Mouse (Mus musculus) kidney, postnatal 0 days (tissue): ENCODE measurements around the gene Cop1. TPM values are rescaled to one million over a fixed set of nuclear protein-coding genes. Genes with fewer than 3 reads are reported as not detected.
A peak's percentile ranks its signal among the peaks of the same experiment; 100 is the strongest.

ENCODE experiments used
- ATAC-seq: fragments of 200-750 bp; cut with Nextera tagmentation; replicated peaks from 2 replicates; pipeline ENCODE4 v1.8.0; 2017; ENCODE audit warnings: low read depth, moderate number of reproducible peaks, moderate TSS enrichment, moderate library complexity; ENCODE audit not compliant: low FRiP score
- DNase-seq: peaks from one replicate; pipeline ENCODE4 v3.0.0-alpha.2; 2016; ENCODE audit warnings: low spot score
- H3K27ac ChIP-seq: fragments of 300-500 bp; sonication (generic); 2 replicates; pipeline ENCODE4 v1.5.1; 2014; ENCODE audit warnings: mild to moderate bottlenecking
- H3K27me3 ChIP-seq: fragments of 300-500 bp; sonication (generic); 2 replicates; pipeline ENCODE4 v1.6.1; 2014; ENCODE audit warnings: low read length, mixed read lengths; ENCODE audit not compliant: insufficient read depth
- H3K36me3 ChIP-seq: fragments of 300-500 bp; sonication (generic); 2 replicates; pipeline ENCODE4 v1.6.1; 2014; ENCODE audit warnings: low read length, mixed read lengths; ENCODE audit not compliant: insufficient read depth
- H3K4me1 ChIP-seq: fragments of 300-500 bp; sonication (generic); replicated peaks from 2 replicates; pipeline ENCODE4 v1.6.1; 2014; ENCODE audit warnings: antibody characterized with exemption, low read length, mixed read lengths; ENCODE audit not compliant: insufficient read depth
- H3K4me2 ChIP-seq: fragments of 300-500 bp; sonication (generic); 2 replicates; pipeline ENCODE4 v1.6.1; 2014; ENCODE audit warnings: mild to moderate bottlenecking, low read length, moderate library complexity, mixed read lengths
- H3K4me3 ChIP-seq: fragments of 300-500 bp; sonication (generic); replicated peaks from 2 replicates; pipeline ENCODE4 v1.5.1; 2014; ENCODE audit warnings: low read depth, low read length
- H3K9ac ChIP-seq: fragments of 300-500 bp; sonication (generic); 2 replicates; pipeline ENCODE4 v1.6.1; 2014; ENCODE audit warnings: low read depth, low read length
- H3K9me3 ChIP-seq: fragments of 300-500 bp; sonication (generic); replicated peaks from 2 replicates; pipeline ENCODE4 v1.6.1; 2016; ENCODE audit warnings: low read length, inconsistent platforms, mixed read lengths
- CTCF ChIP-seq: IDR thresholded peaks from 2 replicates; pipeline ENCODE4 v1.5.1; 2016; ENCODE audit warnings: antibody characterized with exemption, low read depth, mild to moderate bottlenecking, moderate library complexity
- WGBS: fragments of 180-500 bp; shearing (Covaris S2); extraction: QIAGEN DNeasy Blood & Tissue Kit; methylation state at CpG from one replicate; pipeline ENCODE4 v1.1.7; 2014; 5-methylcytosine and 5-hydroxymethylcytosine counted together
- polyA plus RNA-seq: library from polyadenylated mRNA; unstranded; fragments of >200 nt; fragmentation: Nextera tagmentation; extraction: Ambion mirVana; gene quantifications from 2 replicates; pipeline ENCODE4 v1.2.1, GENCODE M21; 2015

Cop1 gene
- polyA plus RNA-seq, 1 experiment from 2014 or later: 70.9 TPM

- H3K4me2 ChIP-seq: no peak overlapping the region
- no peak overlapping the region for H3K4me3 ChIP-seq
- H3K27ac ChIP-seq: no peak overlapping the region
- no peak overlapping the region for H3K9ac ChIP-seq
- no peaks in the 10 kb centered on the region for H3K27me3 ChIP-seq
- no peaks in the 10 kb centered on the region for H3K36me3 ChIP-seq
- no peak for TF ChIP-seq CTCF
- ATAC-seq (no peak), DNase-seq (no peak)
- no peaks in the 10 kb centered on the region for H3K4me1 ChIP-seq
- WGBS: 51% methylated on average over 4 of the region's 4 CpGs
- no peaks in the 10 kb centered on the region for H3K9me3 ChIP-seq
Measured at GRCm38 (mm10) chr1:159371881-159372390, 139.8 kb downstream of the Cop1 start.

DNA sequence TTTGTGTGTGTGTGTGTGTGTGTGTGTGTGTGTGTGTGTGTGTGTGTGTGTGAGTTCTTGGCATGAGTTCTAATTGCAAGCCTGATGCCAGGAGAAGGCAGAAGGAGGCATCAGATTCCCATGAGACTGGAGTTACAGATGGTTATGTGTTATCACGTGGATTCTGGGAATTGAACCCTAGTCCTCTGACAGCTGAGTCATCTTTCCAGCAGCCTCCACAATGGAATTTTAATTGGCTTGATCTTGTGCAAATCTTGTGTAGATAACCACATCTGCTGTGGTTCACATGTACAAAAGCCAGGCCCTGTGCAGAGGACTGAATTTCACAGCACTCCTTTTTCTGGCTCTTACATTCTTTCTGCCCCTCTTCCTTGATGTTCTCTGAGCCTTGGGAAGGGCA, 150.1 kb downstream of the Cop1 start:
- H3K9me3 ChIP-seq: no peaks in the 10 kb centered on the region
- no peak for DNase-seq
- 77% methylated on average over 1 of the region's 1 CpGs for WGBS
- no peak overlapping the region for H3K4me3 ChIP-seq
- H3K27me3 ChIP-seq: no peaks in the 10 kb centered on the region
- no peaks in the 10 kb centered on the region for H3K36me3 ChIP-seq
- no peaks in the 10 kb centered on the region for H3K4me1 ChIP-seq
- no peak overlapping the region for H3K4me2 ChIP-seq
- no peak overlapping the region for H3K9ac ChIP-seq
- H3K27ac ChIP-seq: no peak overlapping the region
- ATAC-seq: no peak
- TF ChIP-seq CTCF: no peak

GRCm38 (mm10) chr1:159382916-159383315, 150.8 kb downstream of the Cop1 start:
- Histone ChIP-seq H3K4me1 (no peaks in the 10 kb centered on the region), H3K9me3 (no peaks in the 10 kb centered on the region), H3K4me3 (no peak overlapping the region), H3K36me3 (no peaks in the 10 kb centered on the region), H3K9ac (no peak overlapping the region), H3K27me3 (no peaks in the 10 kb centered on the region), H3K4me2 (no peak overlapping the region), H3K27ac (no peak overlapping the region)
- DNase-seq: no peak
- no peak for ATAC-seq
- 92% methylated on average over 2 of the region's 2 CpGs for WGBS
- TF ChIP-seq CTCF: no peak

- no peak for TF ChIP-seq CTCF
- ATAC-seq (no peak), DNase-seq (no peak)
- H3K9me3 ChIP-seq: no peaks in the 10 kb centered on the region
- no peak overlapping the region for H3K27ac ChIP-seq
- no peak overlapping the region for H3K4me3 ChIP-seq
- H3K27me3 ChIP-seq: no peaks in the 10 kb centered on the region
- H3K4me1 ChIP-seq: no peaks in the 10 kb centered on the region
- 42% methylated on average over 5 of the region's 5 CpGs for WGBS
- no peak overlapping the region for H3K4me2 ChIP-seq
- H3K36me3 ChIP-seq: no peaks in the 10 kb centered on the region
- H3K9ac ChIP-seq: no peak overlapping the region
Measured at GRCm38 (mm10) chr1:159386458-159386857, 154.3 kb downstream of the Cop1 start.

GRCm38 (mm10) chr1:159388565-159389024, 156.5 kb downstream of the Cop1 start:
- peak; percentile 66 for DNase-seq
- WGBS: 29% methylated on average over 13 of the region's 13 CpGs
- Histone ChIP-seq H3K4me1 (0 out of 2 replicates have a peak, but pooled peaks cover 5% of the 10 kb centered on the region), H3K36me3 (no peaks in the 10 kb centered on the region), H3K4me2 (no peak overlapping the region), H3K9me3 (no peaks in the 10 kb centered on the region), H3K27ac (no peak overlapping the region), H3K9ac (no peak overlapping the region), H3K4me3 (no peak overlapping the region), H3K27me3 (no peaks in the 10 kb centered on the region)
- ATAC-seq: no peak; the same call in 1 of the 2 replicates
- no peak for TF ChIP-seq CTCF

GRCm38 (mm10) chr1:159390049-159390448, 157.9 kb downstream of the Cop1 start:
- WGBS: 24% methylated on average over 14 of the region's 14 CpGs
- peak; percentile 84 for TF ChIP-seq CTCF

GRCm38 (mm10) chr1:159392667-159393066, 160.5 kb downstream of the Cop1 start:
- Histone ChIP-seq H3K36me3 (no peaks in the 10 kb centered on the region), H3K4me3 (no peak overlapping the region), H3K27ac (no peak overlapping the region), H3K4me1 (0 out of 2 replicates have a peak, but pooled peaks cover 5% of the 10 kb centered on the region), H3K4me2 (no peak overlapping the region), H3K9me3 (no peaks in the 10 kb centered on the region), H3K9ac (no peak overlapping the region), H3K27me3 (no peaks in the 10 kb centered on the region)
- DNase-seq (no peak), ATAC-seq (no peak)
- WGBS: 63% methylated on average over 8 of the region's 8 CpGs
- TF ChIP-seq CTCF: no peak

More at GRCm38 (mm10) chr1:159390049-159390448, 157.9 kb downstream of the Cop1 start:
- Histone ChIP-seq H3K36me3 (no peaks in the 10 kb centered on the region), H3K4me3 (no peak overlapping the region), H3K4me1 (0 out of 2 replicates have a peak, but pooled peaks cover 5% of the 10 kb centered on the region), H3K27ac (no peak overlapping the region), H3K4me2 (no peak overlapping the region), H3K9ac (no peak overlapping the region), H3K9me3 (no peaks in the 10 kb centered on the region), H3K27me3 (no peaks in the 10 kb centered on the region)
- DNase-seq: peak; percentile 77
- ATAC-seq: no peak
